Mouse (Mus musculus) cortical plate, adult 2 months (tissue): ENCODE results near the gene Rapgef5. TPM values are rescaled to one million over a fixed set of nuclear protein-coding genes. Genes with fewer than 3 reads are reported as not detected.

Experiments used
- H3K27ac ChIP-seq: fragments of 200-500 bp; 2 replicates; pipeline ENCODE4 v1.5.1; 2012; ENCODE audit warnings: low read length, control low read depth, inconsistent platforms; ENCODE audit not compliant: insufficient read depth
- H3K4me1 ChIP-seq: fragments of 200-500 bp; 2 replicates; pipeline ENCODE4 v1.6.1; 2011; ENCODE audit warnings: low read length; ENCODE audit not compliant: control insufficient read depth, insufficient read depth
- H3K4me3 ChIP-seq: fragments of 200-500 bp; 2 replicates; pipeline ENCODE4 v1.5.1; 2011; ENCODE audit warnings: mild to moderate bottlenecking, low read length, control low read depth; ENCODE audit not compliant: insufficient read depth
- CTCF ChIP-seq: fragments of 200-500 bp; IDR thresholded peaks from 2 replicates; pipeline ENCODE4 v1.5.1; 2011; ENCODE audit warnings: mild to moderate bottlenecking, control low read depth, low read length; ENCODE audit not compliant: insufficient read depth; ENCODE audit errors: extremely low read depth
- POLR2A ChIP-seq: fragments of 200-500 bp; IDR thresholded peaks from 2 replicates; pipeline ENCODE4 v1.6.1; 2011; ENCODE audit warnings: mild to moderate bottlenecking, low read length, control low read depth; ENCODE audit not compliant: insufficient read depth; ENCODE audit errors: extremely low read depth
- polyA plus RNA-seq: library from polyadenylated mRNA; depleted of rRNA; stranded (reverse); fragments of >200 nt; gene quantifications from 2 replicates; pipeline ENCODE4 v1.2.3, GENCODE M21; 2012; rRNA removed

Rapgef5 gene
- polyA plus RNA-seq = 61.7 and 74.1 TPM in 2 replicates

DNA sequence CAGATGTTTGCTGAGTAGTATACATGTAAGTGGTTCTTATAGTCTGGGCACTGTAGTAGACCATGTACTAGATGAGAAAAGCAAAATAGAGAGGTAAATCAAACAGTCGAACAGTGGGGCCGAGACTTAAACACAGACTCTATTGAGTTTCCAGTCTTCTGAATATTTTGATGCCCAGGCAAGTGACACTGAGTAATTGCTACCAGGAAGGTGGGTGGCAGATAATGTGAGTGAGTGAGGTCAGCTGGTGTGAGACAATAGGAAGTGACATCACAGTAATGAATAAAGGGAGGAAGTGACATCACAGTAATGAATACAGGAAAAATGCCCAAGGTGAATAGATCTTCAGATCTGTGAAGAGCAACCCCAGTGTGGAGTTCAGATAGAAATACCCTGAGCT is at the start of gene Rapgef5:
Gene Rapgef5 (plus strand): TSS at position 301 of the 400 bp plus-strand sequence.
- TF ChIP-seq CTCF (no peak), POLR2A (no peak)

DNA sequence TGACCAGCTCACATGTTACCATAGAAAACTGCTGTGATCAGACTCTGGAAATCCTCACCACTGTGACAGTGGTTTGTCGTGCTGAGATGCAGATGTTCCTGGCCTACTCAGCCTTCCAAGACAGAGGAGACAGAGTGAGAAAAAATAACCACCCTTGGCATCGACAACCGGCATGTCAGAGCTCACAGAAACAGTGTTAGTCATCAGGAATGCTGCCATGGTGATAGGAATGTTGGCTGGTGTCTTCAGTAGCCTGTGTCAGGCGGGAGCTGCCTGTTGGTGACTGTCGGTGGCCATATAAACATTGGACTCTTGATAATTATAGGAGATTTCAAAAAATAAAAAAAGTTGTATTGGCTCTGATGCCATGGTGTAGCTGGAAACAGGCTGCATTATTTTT is 48.0 kb upstream of the Rapgef5 start:
- Histone ChIP-seq H3K4me3 (no peak overlapping the region), H3K27ac (no peak overlapping the region), H3K4me1 (no peaks in the 10 kb centered on the region; the same call in 1 of the 2 replicates)
- TF ChIP-seq POLR2A (no peak), CTCF (no peak)

More for the DNA sequence above, at the start of gene Rapgef5:
- Histone ChIP-seq H3K4me1 (no peaks in the 10 kb centered on the region), H3K27ac (no peak within 1 kb of the TSS), H3K4me3 (no peak within 1 kb of the TSS)

DNA sequence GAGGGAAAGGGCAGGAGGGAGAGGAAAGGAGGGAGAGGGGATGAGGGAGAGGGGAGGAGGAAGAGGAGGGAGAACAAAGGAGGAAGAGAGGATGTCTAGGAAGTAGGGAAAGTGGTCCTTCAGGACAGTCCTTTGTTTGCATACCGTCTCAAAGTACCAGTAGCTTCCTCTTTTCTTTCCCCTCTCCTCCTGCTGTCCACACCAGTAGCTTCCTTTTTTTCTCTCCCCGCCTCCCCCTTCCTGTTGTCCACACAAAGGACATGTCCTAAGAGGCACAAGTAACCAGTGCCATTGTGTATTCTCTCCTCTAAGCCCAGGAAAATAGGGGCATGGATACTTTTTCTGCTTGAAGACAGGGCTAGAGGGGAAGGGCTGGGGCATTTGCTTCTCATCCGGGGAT is 37.3 kb upstream of the Rapgef5 start:
- H3K4me3 ChIP-seq = no peak overlapping the region
- no peak overlapping the region for H3K27ac ChIP-seq
- peaks cover 5% of the 10 kb centered on the region; the same call in 1 of the 2 replicates for H3K4me1 ChIP-seq
- TF ChIP-seq CTCF (no peak), POLR2A (no peak)

DNA sequence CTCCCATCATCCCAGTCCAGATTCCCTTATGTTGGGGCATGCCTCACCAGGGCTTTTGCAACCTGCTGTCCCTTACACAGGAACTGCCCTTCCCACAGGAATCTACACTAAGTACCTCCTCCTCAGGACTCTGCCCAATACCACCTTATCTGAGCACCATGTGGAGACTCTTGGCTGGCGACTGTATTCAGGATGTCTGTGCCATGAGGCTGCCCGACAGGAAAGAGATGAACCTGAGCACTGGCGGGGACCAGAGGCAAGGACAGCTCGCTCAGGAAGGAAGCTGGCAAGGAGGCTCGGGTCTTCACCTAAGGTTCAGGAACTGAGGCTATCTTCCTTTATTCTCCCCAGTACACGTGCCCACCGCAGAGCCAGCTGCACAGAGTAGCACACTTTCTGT is 36.6 kb upstream of the Rapgef5 start:
- Histone ChIP-seq H3K27ac (no peak overlapping the region), H3K4me1 (peaks cover 5% of the 10 kb centered on the region; the same call in 1 of the 2 replicates), H3K4me3 (no peak overlapping the region)
- TF ChIP-seq CTCF = no peak
- no peak for TF ChIP-seq POLR2A

DNA sequence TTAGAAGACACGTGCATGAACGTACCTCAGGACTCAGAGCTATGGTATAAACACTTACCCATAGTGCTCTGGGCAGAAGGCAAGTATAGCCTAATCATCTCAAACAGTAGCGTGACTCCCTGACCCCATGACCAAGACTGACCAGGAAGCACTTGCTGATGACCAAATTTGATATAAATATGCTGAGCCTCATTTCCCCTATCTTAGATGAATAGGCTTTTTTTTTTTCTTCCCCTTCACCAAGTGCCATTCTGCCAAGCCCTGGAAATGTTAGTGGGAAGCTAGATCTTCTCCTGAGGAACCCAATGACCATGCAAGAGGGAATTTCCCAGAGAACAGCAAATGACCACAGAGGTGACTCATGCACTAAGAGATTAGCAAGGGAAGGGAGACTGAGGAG is 35.3 kb upstream of the Rapgef5 start:
- peaks cover 5% of the 10 kb centered on the region; the same call in 1 of the 2 replicates for H3K4me1 ChIP-seq
- H3K27ac ChIP-seq = no peak overlapping the region
- no peak overlapping the region for H3K4me3 ChIP-seq
- TF ChIP-seq POLR2A (no peak), CTCF (no peak)

DNA sequence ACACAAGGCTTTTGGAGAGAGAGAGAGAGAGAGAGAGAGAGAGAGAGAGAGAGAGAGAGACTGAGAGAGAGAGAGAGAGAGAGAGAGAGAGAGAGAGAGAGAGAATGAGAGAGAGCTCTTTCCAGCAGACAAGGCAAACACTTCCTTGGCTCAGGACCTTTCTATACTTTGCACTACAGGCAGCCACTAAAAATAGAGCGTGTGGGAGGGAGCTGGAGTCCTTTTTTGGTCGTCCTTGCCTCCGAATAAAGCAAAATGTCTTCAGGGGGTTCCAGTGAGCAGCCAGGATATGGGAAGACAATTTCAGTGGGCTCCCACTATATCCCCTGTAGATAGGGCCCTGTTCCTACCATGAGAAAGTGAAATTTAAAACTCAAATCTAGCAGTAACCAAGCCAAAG is 33.6 kb upstream of the Rapgef5 start:
- Histone ChIP-seq H3K4me3 (no peak overlapping the region), H3K4me1 (peaks cover 7% of the 10 kb centered on the region), H3K27ac (peak overlapping the region; percentile 78)
- TF ChIP-seq CTCF (no peak), POLR2A (no peak)

DNA sequence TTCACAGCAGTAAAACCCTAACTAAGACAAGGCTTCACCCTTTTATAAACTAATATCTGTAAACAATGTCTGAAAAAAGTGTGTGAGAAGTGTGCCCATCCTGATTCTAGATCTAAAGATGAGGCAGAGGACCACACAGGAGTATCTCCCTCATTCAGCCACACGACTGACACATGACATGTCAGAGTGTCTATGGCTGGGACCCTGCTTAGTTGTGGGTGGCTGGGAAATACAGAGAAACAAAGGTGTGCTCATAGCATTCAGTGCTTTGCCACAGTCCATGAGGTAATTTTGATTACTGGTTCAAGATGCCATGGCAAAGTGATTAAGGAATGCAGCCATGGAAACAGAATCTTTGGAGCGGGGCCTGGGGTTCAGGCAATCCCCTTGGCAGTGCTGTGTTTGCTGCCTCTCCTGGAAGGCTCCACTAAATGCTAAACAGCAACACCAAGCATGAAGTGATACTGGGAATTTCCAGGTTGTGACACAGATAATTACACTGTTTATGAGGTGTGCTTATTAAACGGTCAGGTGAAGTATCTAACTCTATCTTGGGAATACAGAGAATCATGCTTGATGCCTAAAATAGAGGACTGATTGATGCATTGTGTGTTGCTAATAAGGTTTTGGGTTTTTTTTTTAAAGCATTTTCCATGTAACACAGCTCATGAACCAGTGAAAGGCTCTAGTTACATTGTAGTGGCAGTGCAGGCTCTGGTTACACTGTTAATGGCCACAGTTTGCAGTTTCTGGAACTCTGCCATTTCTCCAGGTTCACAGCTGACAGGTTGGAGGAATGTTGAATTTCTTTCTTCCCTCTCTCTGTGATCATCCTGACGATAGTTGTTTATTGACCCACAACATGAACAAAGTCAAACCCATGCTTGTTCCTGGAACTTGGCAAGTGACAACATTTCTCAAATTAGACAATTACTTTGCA is 29.9 kb upstream of the Rapgef5 start:
- no peak overlapping the region for H3K4me3 ChIP-seq
- no peak overlapping the region for H3K27ac ChIP-seq
- peaks cover 8% of the 10 kb centered on the region for H3K4me1 ChIP-seq
- TF ChIP-seq POLR2A (no peak), CTCF (no peak)

DNA sequence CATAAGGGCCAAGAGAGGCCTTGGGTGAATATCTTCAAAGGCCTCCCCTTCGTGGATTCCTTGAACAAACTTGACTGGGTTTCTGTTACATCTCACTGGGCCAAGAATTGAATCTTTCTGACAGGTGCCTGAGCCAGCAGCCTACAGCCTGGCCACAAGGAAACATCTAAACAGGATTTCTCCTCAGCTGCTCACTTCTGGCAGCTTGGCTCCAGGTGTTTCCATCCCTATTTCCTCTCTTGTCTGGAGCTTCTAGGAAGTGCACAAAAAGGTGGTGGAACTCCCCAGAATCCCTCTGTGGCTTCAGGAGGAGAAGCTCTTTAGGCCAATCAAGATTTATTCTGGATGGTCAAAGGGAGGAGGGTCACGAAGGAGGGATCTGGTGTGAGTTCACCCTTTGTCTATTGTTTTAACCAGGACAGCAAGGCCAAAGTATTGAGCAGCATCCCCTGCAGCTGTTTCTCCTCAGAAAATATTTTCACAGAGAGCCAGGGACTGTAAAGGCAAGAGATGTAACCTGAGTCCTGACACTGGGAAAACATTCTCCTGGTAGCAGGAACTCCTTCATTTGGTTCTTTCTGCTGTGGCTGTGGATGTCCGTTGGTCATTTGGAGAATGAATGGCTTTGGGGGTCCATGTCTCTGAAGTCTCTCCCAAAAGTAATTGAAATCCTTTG is 19.6 kb upstream of the Rapgef5 start:
- Histone ChIP-seq H3K4me3 (no peak overlapping the region), H3K27ac (no peak overlapping the region), H3K4me1 (peaks cover 7% of the 10 kb centered on the region; the same call in 1 of the 2 replicates)
- TF ChIP-seq CTCF (no peak), POLR2A (no peak)

DNA sequence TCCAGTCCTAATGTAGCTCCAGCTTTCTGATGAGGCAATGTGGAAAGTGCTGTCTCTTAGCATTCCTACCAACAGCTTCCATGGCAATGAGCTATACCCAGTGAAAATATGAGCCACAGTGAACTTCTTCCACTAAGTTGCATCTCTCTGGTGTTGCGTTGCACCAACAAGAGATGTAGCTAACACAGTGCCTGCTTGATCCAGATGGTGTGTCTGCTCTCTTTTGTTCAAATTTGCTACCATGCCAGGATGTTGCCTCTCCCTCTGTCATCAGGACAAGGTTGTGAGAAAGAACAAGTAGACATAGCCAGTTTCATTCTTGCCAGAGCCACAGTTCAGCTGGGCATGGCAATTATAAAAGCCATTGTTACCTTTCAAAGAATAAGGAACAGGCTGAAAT is 18.9 kb upstream of the Rapgef5 start:
- no peak for TF ChIP-seq CTCF
- TF ChIP-seq POLR2A = no peak
- Histone ChIP-seq H3K27ac (no peak overlapping the region), H3K4me1 (peaks cover 8% of the 10 kb centered on the region), H3K4me3 (no peak overlapping the region)

DNA sequence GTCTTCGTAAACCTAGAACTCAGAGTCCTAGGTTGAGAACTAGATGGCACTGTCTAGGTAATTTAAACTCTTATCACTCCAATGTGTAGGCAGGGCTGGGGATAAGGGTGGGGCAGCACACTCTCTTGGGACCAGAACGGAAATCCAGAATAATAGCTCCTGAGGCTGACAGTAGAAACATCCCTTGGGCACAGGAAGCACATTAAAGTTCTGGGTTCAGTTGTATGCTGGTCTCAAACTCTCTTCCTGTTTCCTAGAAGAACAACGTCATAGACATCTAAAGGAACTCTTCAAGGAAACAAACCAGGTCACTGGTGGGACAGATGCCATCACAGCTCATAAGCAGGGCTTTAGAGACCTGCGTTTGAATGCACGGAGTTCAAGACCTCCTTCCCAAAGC is 17.0 kb upstream of the Rapgef5 start:
- Histone ChIP-seq H3K4me1 (peaks cover 8% of the 10 kb centered on the region), H3K4me3 (no peak overlapping the region), H3K27ac (no peak overlapping the region)
- TF ChIP-seq CTCF = no peak
- TF ChIP-seq POLR2A = no peak
